Mouse (Mus musculus) neural tube, embryonic 12.5 days (tissue): ENCODE measurements around the gene Baz2b. TPM values are rescaled to one million over a fixed set of nuclear protein-coding genes. Genes with fewer than 3 reads are reported as not detected.

Source experiments
- ATAC-seq: fragments of 200-750 bp; cut with Nextera tagmentation; 2 replicates; pipeline ENCODE4 v1.8.0; 2017; ENCODE audit warnings: low read depth, mild to moderate bottlenecking, moderate TSS enrichment, moderate library complexity; ENCODE audit not compliant: low FRiP score
- H3K27ac ChIP-seq: fragments of 300-500 bp; sonication (generic); 2 replicates; pipeline ENCODE4 v1.5.1; 2016
- H3K27me3 ChIP-seq: fragments of 300-500 bp; sonication (generic); replicated peaks from 2 replicates; pipeline ENCODE4 v1.6.1; 2016; ENCODE audit warnings: mild to moderate bottlenecking
- H3K36me3 ChIP-seq: fragments of 300-500 bp; sonication (generic); 2 replicates; pipeline ENCODE4 v1.6.1; 2016; ENCODE audit warnings: mild to moderate bottlenecking
- H3K4me1 ChIP-seq: fragments of 300-500 bp; sonication (generic); 2 replicates; pipeline ENCODE4 v1.6.1; 2016
- H3K4me2 ChIP-seq: fragments of 300-500 bp; sonication (generic); replicated peaks from 2 replicates; pipeline ENCODE4 v1.6.1; 2016; ENCODE audit warnings: mild to moderate bottlenecking
- H3K4me3 ChIP-seq: fragments of 300-500 bp; sonication (generic); 2 replicates; pipeline ENCODE4 v1.5.1; 2016
- H3K9ac ChIP-seq: fragments of 300-500 bp; sonication (generic); 2 replicates; pipeline ENCODE4 v1.6.1; 2016; ENCODE audit warnings: mild to moderate bottlenecking
- H3K9me3 ChIP-seq: fragments of 300-500 bp; sonication (generic); 2 replicates; pipeline ENCODE4 v1.6.1; 2016; ENCODE audit warnings: mild to moderate bottlenecking
- WGBS: fragments of 180-500 bp; shearing (Covaris S2); methylation state at CpG from one replicate; pipeline ENCODE4 v1.1.7; 2016; 5-methylcytosine and 5-hydroxymethylcytosine counted together
- polyA plus RNA-seq: library from polyadenylated mRNA; unstranded; fragments of >200 nt; fragmentation: Nextera tagmentation; extraction: Ambion mirVana; gene quantifications from 2 replicates; pipeline ENCODE4 v1.2.1, GENCODE M21; 2016

Gene Baz2b
- polyA plus RNA-seq, 1 experiment from 2014 or later = 78.3 TPM

DNA sequence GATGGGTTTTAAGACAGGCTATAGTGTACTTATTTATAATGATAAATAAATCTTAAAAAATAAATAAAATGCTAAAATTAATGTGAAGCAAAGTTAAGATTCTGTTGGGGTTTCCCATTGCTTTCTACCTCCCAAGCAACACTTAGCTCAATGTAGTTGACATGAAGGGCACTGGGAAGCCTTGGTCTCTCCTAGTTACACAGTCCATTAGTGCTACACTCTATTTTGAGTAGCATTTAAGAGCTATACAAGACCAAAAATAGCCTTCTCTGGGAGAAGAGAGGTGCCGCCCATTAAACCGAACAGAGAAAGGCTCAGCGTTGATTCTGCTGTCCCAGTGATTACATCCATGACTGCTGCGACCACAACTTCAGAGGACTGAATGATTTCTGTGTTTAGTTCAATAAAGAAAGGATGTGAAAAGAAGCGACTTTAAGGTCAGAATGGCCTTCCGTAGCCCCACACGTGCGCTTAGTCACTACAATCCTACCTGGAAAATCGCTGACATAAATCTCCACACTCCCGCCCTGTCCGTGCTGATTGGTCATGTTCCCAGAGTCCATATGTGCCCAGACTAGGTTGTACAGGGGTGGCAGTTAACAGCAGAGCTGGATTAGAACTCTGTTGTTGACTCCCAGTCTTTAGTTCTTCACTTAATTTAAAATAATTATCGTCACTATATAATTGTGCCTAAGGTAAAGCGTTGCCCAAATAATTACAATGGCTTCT, 257.2 kb downstream of the Baz2b start:
- no peaks in the 10 kb centered on the region for H3K9me3 ChIP-seq
- H3K9ac ChIP-seq = no peak overlapping the region
- H3K27ac ChIP-seq = no peak overlapping the region
- H3K4me2 ChIP-seq = no peak overlapping the region
- WGBS = 89% methylated on average over 13 of the region's 13 CpGs
- no peak for ATAC-seq
- H3K4me1 ChIP-seq = no peaks in the 10 kb centered on the region
- no peaks in the 10 kb centered on the region for H3K27me3 ChIP-seq
- H3K36me3 ChIP-seq = peaks cover 14% of the 10 kb centered on the region
- no peak overlapping the region for H3K4me3 ChIP-seq

DNA sequence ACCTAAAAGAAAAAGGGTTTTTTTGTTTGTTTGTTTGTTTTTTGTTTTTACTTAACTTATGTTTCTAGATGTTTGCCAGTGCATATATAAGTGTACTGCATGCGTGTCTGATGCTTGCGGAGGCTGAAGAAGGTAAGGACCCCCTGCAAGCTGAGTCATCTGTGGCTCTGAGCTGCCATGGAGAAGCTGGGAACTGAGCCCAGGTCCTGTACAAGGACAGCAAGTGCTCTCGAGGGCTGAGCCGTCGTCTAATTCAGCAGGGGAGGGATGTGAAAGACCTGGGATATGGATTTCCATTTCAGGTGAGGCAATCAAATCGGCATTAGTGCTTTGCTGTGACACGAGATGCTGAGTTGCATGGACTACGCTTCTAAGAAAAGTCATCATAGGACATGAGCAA, 257.9 kb downstream of the Baz2b start:
- H3K4me1 ChIP-seq = no peaks in the 10 kb centered on the region
- no peak for ATAC-seq
- no peak overlapping the region for H3K4me2 ChIP-seq
- H3K4me3 ChIP-seq = no peak overlapping the region
- 94% methylated on average over 8 of the region's 8 CpGs for WGBS
- H3K36me3 ChIP-seq = peaks cover 9% of the 10 kb centered on the region
- no peak overlapping the region for H3K9ac ChIP-seq
- H3K27ac ChIP-seq = no peak overlapping the region
- no peaks in the 10 kb centered on the region for H3K27me3 ChIP-seq
- H3K9me3 ChIP-seq = no peaks in the 10 kb centered on the region

DNA sequence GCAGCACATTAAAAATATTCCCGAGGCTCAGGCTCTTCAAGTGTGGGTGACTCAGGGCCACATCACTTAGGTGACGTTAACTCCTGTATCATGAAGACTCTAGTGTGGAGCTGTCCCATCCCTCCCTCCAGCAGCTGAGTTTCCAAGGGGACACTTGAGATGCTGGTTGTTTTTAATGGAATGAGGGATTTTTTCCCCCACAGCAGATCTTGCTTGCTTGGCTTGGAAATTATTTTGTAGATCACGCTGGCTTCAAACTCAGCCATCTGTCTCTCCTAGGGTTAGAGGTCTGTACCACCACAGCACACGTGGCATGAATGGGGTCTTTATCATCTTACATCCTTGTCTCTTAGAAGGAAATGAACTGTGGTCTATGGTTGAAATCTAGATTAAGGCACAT, 258.5 kb downstream of the Baz2b start:
- Histone ChIP-seq H3K4me2 (no peak overlapping the region), H3K27ac (no peak overlapping the region), H3K4me1 (no peaks in the 10 kb centered on the region), H3K4me3 (no peak overlapping the region), H3K36me3 (peaks cover 9% of the 10 kb centered on the region), H3K9me3 (no peaks in the 10 kb centered on the region), H3K27me3 (no peaks in the 10 kb centered on the region), H3K9ac (no peak overlapping the region)
- WGBS = 85% methylated on average over 4 of the region's 4 CpGs
- ATAC-seq = no peak

DNA sequence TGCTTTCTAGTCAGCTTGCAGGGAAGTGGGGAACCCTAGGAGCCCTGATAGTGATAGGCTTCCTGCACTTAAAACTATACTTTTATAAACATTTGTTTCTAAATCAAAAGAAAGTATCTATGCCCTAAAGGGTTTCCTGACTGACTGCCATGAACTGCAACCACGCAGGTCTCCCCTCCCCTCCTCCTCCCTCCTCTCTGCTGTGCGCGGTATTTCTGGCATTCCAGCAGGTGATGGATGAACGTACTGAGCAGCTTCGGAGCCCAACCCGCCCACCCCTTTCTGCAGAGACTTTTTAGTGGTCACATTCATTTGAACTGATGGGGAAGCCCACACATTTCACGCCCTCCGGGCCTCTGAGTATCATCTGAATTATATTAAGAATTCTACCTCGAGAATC, 273.3 kb downstream of the Baz2b start:
- Histone ChIP-seq H3K9ac (no peak overlapping the region), H3K4me1 (no peaks in the 10 kb centered on the region), H3K27me3 (no peaks in the 10 kb centered on the region), H3K4me2 (no peak overlapping the region), H3K9me3 (no peaks in the 10 kb centered on the region), H3K36me3 (peaks cover 28% of the 10 kb centered on the region), H3K27ac (no peak overlapping the region), H3K4me3 (no peak overlapping the region)
- no peak for ATAC-seq
- 18% methylated on average over 9 of the region's 9 CpGs for WGBS

DNA sequence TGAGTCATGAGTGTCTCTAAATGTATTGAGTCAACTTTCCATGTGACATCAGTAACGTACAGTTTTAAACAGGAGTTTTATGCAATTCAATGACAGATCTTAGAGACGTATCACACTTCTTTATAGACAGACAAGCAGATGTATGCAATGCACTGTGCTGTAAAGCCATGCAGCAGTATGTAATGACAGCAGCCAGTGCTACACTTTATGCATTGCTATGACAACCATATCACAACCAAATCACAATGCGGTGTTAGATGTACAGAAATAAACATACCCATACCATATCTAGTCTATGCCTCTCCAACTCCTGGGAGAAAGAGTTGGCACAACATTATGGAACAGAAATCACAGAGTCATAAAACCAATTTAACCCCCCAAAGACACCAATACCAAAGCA, 276.5 kb downstream of the Baz2b start:
- Histone ChIP-seq H3K4me2 (no peak overlapping the region), H3K9me3 (no peaks in the 10 kb centered on the region), H3K9ac (no peak overlapping the region), H3K4me1 (no peaks in the 10 kb centered on the region), H3K27me3 (no peaks in the 10 kb centered on the region), H3K36me3 (peaks cover 17% of the 10 kb centered on the region; the same call in 1 of the 2 replicates), H3K4me3 (no peak overlapping the region), H3K27ac (no peak overlapping the region)
- no peak for ATAC-seq
- WGBS = 95% methylated on average over 3 of the region's 3 CpGs

DNA sequence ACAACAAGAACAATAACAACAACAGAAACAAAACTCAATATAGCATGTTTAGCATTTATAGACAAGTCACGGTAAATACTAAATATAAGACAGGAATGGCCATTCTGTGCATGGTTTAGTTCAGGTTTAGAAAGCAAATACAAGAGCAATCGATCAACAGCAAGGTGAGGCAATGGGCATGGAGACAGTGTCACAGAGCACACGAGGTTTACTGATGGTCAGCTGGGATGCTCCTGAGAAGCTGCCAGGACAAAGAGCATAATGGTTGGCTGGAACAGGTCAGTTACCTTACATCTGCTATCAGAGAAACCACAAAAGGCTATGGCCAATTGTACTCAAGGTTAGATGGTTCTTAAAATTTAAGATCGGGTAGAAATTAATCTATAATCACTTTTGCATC, 277.4 kb downstream of the Baz2b start:
- WGBS = 89% methylated on average over 4 of the region's 4 CpGs
- no peaks in the 10 kb centered on the region for H3K4me1 ChIP-seq
- H3K36me3 ChIP-seq = peaks cover 17% of the 10 kb centered on the region; the same call in 1 of the 2 replicates
- H3K4me3 ChIP-seq = no peak overlapping the region
- no peak overlapping the region for H3K27ac ChIP-seq
- H3K4me2 ChIP-seq = no peak overlapping the region
- no peaks in the 10 kb centered on the region for H3K9me3 ChIP-seq
- no peak overlapping the region for H3K9ac ChIP-seq
- no peak for ATAC-seq
- no peaks in the 10 kb centered on the region for H3K27me3 ChIP-seq

DNA sequence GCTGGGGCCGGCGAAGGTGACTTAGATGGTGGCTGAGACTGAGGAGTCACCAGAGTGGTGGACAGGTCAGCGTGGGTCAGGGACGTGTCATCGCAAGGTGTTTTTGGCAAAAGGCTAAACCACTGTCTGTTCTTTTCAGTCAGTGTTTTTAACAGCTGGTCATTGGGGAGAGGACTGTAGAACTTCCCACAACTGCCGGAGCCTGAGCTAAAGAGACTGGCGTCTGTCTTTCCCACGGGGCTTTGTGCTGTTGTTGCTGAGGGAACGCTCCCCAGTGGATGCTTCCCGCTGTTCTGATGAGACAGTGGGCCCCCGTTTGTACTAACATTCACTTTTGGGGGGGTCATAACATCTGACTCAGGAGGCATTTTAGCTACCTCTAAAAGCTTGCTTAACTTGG, 296.0 kb downstream of the Baz2b start:
- Histone ChIP-seq H3K36me3 (peaks cover 60% of the 10 kb centered on the region), H3K27me3 (no peaks in the 10 kb centered on the region), H3K4me2 (no peak overlapping the region), H3K9me3 (no peaks in the 10 kb centered on the region), H3K9ac (no peak overlapping the region), H3K27ac (no peak overlapping the region), H3K4me1 (no peaks in the 10 kb centered on the region), H3K4me3 (no peak overlapping the region)
- 91% methylated on average over 11 of the region's 11 CpGs for WGBS
- ATAC-seq = no peak

DNA sequence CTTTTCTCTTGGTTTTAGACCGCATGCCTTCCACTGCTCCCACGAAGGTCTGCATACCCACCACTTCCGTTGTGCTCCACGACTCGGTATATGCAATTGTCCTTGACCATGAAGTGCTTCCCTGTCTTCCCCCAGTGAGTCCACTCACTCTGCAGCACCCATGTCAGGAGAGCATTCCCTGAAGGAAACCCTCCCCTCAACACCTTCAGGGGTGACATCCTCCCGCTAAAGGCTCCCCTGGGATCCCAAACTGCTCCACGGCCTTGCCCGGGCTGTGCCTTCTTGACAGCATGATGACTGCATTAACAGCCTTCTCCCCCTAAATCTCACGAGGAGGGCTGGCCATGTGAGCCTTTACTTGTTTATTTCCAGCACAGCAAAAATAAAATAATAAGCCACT, 301.6 kb downstream of the Baz2b start:
- 90% methylated on average over 9 of the region's 9 CpGs for WGBS
- H3K9me3 ChIP-seq = no peaks in the 10 kb centered on the region
- no peak overlapping the region for H3K9ac ChIP-seq
- H3K4me1 ChIP-seq = no peaks in the 10 kb centered on the region
- H3K27ac ChIP-seq = no peak overlapping the region
- H3K4me2 ChIP-seq = no peak overlapping the region
- H3K27me3 ChIP-seq = no peaks in the 10 kb centered on the region
- peaks cover 60% of the 10 kb centered on the region for H3K36me3 ChIP-seq
- no peak for ATAC-seq
- H3K4me3 ChIP-seq = no peak overlapping the region

DNA sequence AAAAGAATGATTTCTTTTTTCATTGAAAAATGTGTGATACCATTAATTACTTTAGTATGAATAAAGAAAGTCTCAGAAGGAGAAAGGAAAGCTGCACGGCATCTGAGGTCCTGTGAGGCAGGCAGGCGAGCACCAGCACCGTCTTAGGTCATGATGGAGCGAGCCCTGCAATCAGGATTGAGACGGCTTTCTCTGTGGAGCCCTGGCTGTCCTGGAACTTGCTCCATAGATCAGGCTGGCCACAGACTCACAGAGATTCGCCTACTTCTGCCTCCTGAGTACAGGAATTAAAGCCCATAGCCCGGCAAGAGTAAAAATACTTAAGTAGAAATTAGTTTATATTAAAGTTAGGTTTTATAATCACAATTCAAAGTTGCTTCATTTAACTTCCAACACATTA, 305.6 kb downstream of the Baz2b start:
- H3K9ac ChIP-seq = no peak overlapping the region
- H3K4me3 ChIP-seq = no peak overlapping the region
- H3K9me3 ChIP-seq = no peaks in the 10 kb centered on the region
- H3K4me2 ChIP-seq = no peak overlapping the region
- ATAC-seq = no peak
- WGBS = 88% methylated on average over 7 of the region's 7 CpGs
- no peak overlapping the region for H3K27ac ChIP-seq
- no peaks in the 10 kb centered on the region for H3K4me1 ChIP-seq
- peaks cover 50% of the 10 kb centered on the region for H3K36me3 ChIP-seq
- no peaks in the 10 kb centered on the region for H3K27me3 ChIP-seq

DNA sequence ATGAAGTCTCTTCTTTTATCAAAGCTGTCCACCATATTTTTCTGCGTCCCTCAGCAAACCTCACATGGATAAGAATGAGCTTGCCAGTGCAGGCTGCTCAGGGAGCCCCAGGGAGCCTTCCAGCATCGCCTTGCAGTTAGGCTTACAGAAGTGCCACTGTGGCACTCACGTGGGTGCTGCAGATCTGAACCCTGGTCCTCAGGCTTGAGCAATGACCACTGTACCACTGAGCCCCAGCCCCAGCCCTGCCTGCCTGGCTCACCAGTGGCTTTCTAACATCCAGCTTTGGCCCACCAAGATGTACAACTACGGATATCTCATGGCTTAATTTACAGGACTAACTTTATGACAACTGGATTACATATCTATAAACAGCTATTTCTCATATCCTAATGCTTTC, 311.0 kb downstream of the Baz2b start:
- no peak overlapping the region for H3K9ac ChIP-seq
- no peak overlapping the region for H3K4me2 ChIP-seq
- no peak overlapping the region for H3K27ac ChIP-seq
- H3K4me3 ChIP-seq = no peak overlapping the region
- WGBS = 84% methylated on average over 4 of the region's 4 CpGs
- H3K4me1 ChIP-seq = no peaks in the 10 kb centered on the region
- H3K36me3 ChIP-seq = peaks cover 39% of the 10 kb centered on the region
- H3K9me3 ChIP-seq = no peaks in the 10 kb centered on the region
- no peaks in the 10 kb centered on the region for H3K27me3 ChIP-seq
- no peak for ATAC-seq

DNA sequence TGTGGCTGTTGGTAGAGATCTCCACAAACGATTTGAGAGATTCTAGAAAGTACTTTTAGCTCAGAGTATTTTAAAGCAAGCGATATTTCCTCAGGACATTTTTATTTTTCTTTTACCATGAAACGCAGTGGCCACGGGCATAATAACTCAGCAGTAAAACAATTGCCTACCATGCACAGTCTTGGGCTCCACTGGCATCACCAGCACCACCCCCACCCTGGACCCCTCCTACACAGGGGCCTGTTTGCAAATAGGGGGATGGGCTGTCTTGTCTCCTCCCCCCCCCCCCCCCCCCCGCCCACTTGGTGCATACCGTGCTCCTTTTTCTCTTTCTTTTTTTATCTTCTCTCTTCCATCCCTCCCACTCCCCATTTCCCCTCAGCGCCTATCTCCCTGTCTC, 311.5 kb downstream of the Baz2b start:
- ATAC-seq = no peak
- no peaks in the 10 kb centered on the region for H3K27me3 ChIP-seq
- no peak overlapping the region for H3K9ac ChIP-seq
- no peak overlapping the region for H3K4me3 ChIP-seq
- H3K27ac ChIP-seq = no peak overlapping the region
- H3K4me2 ChIP-seq = no peak overlapping the region
- H3K9me3 ChIP-seq = no peaks in the 10 kb centered on the region
- 89% methylated on average over 5 of the region's 7 CpGs for WGBS
- no peaks in the 10 kb centered on the region for H3K4me1 ChIP-seq
- H3K36me3 ChIP-seq = peaks cover 38% of the 10 kb centered on the region

DNA sequence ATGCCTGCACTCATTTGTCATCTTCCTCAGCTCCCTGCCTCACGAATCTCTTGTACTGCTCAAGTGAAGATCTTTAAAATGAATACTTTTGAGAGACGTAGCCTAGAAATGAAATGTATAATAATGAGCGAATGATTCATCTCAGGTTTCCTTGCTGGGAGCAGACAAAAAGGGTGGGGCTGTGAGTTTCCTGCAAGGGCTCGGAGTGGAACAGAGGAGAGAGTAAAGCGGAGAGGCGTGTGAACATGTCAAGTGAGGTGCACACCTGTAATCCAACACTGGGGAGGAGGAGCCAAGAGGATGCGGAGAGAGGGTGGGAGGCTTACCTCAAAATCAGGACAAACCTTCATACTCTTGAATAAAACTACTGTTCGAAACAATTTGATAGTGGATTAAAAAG, 312.8 kb downstream of the Baz2b start:
- WGBS = 89% methylated on average over 8 of the region's 8 CpGs
- Histone ChIP-seq H3K27ac (no peak overlapping the region), H3K4me1 (no peaks in the 10 kb centered on the region), H3K27me3 (no peaks in the 10 kb centered on the region), H3K9me3 (no peaks in the 10 kb centered on the region), H3K36me3 (peaks cover 35% of the 10 kb centered on the region), H3K4me3 (no peak overlapping the region), H3K4me2 (no peak overlapping the region), H3K9ac (no peak overlapping the region)
- no peak for ATAC-seq

DNA sequence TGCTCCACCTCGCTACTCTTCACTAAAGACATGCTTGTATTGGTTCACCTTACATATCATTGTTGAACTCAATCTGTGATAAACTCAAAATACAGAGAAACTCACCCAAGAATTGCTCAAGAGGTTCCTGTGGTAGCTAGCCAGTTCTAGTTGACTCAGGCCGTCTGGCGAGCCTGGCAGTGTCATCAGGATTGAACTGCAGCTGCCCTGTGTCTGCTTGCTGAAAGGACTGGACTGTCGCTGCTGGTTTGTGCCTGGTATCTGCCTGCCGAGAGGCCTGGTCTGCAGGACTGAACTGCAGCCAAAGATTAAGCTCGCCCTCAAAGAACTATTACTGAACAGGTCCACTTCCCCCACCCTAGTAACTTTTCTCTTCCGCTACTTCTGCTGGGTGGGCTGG, 313.2 kb downstream of the Baz2b start:
- Histone ChIP-seq H3K27ac (no peak overlapping the region), H3K4me2 (no peak overlapping the region), H3K36me3 (peaks cover 32% of the 10 kb centered on the region)

More for the DNA sequence above, 313.2 kb downstream of the Baz2b start:
- no peaks in the 10 kb centered on the region for H3K4me1 ChIP-seq
- no peak overlapping the region for H3K9ac ChIP-seq
- 85% methylated on average over 7 of the region's 7 CpGs for WGBS
- no peak for ATAC-seq
- H3K4me3 ChIP-seq = no peak overlapping the region
- H3K9me3 ChIP-seq = no peaks in the 10 kb centered on the region
- no peaks in the 10 kb centered on the region for H3K27me3 ChIP-seq
